Mouse (Mus musculus) lung, embryonic 16.5 days (tissue): ENCODE measurements around the gene Anks1b. TPM values are rescaled to one million over a fixed set of nuclear protein-coding genes. Genes with fewer than 3 reads are reported as not detected.

Experiments used
- polyA plus RNA-seq: library from polyadenylated mRNA; unstranded; fragments of >200 nt; fragmentation: Nextera tagmentation; extraction: Ambion mirVana; gene quantifications from 2 replicates; pipeline ENCODE4 v1.2.1, GENCODE M21; 2015

Anks1b gene
- polyA plus RNA-seq, 1 experiment from 2014 or later = 0.20 TPM

Other genes starting within 250 kb of the Anks1b start
- 7.5 and 7.7 TPM in 2 replicates for gene Scyl2, start 187.2 kb upstream of the Anks1b start, polyA plus RNA-seq
- gene Actr6, start 141.2 kb upstream of the Anks1b start, polyA plus RNA-seq = 31.4 and 34.3 TPM in 2 replicates
- 33.3 and 33.5 TPM in 2 replicates for gene Uhrf1bp1l, start 128.5 kb upstream of the Anks1b start, polyA plus RNA-seq